Mouse (Mus musculus) telencephalon, adult 2 months (tissue): Measurements from ENCODE around the gene Atox1.

Experiments used
- DNase-seq: peaks from one replicate; pipeline ENCODE4 v3.0.0-alpha.2; 2011; ENCODE audit warnings: low read depth, low spot score

The Atox1 gene

GRCm38 (mm10) chr11:55414314-55414713 lies 46.7 kb downstream of the Atox1 start:
- DNase-seq: no peak

DNA sequence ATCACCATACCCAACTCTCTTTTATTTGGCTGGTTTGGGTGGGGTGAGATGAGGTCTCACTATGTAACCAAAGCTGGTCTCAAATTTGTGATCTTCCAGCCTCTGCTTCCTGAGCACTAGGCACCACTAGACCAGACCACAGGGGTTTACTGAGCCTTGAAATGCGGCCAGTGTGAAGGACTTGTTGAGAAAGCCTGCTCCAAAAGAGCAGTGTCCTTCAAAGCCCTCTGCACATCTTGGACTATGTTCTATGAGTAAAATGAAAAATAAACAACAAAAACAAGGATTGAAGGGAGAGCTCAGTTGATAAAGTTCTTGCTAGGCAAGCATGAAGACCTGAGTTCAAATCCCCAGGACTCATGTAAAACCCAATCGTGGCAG lies 47.6 kb downstream of the Atox1 start:
- no peak for DNase-seq

- no peak for DNase-seq
Observed at GRCm38 (mm10) chr11:55412680-55413415, 48.2 kb downstream of the Atox1 start.

- DNase-seq: no peak
Observed at GRCm38 (mm10) chr11:55412034-55412433, 49.0 kb downstream of the Atox1 start.

DNA sequence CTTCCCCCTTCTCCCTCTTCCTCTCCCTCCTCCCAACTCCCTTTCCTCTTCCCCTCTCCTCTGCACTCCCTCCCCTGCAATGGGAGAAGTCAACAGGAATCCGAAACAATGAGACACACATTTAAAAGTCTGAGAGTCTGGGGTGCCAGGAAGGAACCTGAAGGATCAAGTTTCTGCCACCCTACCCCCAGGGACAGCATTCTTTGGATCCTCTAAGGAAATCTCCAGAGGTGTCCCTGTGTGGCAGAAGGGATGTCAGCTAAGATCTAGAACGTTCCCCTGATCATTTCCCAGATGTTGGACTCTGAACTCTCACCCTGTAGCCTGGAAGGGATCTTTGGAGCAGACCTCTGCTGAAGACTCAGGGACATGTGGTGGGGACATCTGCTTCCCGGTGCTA lies 50.5 kb downstream of the Atox1 start:
- DNase-seq: no peak

DNA sequence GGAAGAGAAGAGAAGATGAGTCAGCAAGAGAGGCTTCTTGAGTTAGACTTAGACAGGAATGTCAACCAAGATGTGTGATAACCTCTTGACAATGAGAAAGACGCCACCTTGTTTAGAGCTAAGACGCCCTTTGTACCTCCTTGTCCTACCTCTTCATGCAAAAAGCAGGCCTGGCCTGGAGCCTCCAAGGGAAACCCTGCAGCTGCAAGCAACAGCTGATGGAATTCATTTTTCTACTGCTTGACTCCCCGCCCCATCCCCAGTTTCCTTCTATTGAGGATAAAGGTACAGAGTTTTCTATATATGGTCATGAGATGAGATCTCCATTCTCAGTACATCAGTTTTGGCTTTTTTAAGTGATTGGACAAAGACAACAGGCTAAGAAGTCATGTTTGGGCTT lies 51.0 kb downstream of the Atox1 start:
- no peak for DNase-seq

- no peak for DNase-seq
Observed at GRCm38 (mm10) chr11:55407133-55407532, 53.9 kb downstream of the Atox1 start.

GRCm38 (mm10) chr11:55405601-55406469 lies 55.2 kb downstream of the Atox1 start:
- no peak for DNase-seq

DNA sequence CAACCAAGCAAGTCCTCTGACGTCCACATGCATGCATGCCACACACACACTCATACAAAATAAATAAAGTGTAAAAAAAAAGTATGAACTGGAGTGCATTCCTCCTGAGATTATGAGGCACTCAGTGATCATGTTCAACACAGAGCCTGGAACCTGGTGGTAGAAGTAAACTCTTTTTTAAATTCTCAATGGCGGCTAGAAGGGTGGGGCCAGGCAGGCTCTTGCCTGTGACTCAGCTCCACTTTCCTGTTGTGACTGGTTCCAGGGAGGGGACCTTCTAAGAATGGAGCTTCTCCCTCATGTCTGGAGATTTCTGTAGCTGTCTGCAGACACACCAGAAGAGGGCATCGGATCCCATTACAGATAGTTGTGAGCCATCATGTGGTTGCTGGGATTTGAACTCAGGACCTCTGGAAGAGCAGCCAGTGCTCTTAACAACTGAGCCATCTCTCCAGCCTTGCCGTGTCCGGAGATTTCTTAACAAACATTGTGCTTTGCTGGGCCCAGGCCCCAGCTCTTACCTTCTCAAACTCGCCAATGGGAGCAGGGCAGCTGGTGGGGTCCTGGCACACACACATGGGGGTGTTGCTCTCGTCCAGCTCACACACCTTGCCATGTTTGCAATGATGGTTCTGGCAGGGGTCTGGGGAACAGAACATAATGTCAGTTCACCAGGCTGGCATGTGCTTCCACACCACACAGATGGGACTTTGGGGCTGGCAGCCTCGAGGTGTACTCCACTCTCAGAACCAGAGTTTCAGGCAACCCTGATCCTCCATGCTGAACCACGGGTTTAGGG lies 56.2 kb downstream of the Atox1 start:
- no peak for DNase-seq

DNA sequence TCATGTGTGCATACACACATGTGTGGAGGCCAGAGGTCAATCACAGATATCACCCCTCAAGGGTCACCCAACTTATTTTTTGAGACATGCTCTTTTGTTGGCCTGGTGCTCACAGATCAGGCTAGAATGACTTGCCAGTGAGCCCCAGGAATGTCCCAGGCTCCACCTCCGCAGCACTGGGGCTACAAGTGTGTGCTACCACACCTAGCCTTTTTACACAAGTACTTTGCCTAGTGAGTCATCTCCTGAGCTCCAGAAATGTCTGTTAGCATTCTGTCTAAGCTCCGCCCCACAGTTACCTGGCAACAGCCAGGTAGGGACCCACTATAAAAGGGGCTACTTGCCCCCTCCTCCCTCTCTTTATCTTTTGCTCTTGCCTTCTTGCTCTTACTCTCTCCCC lies 60.2 kb downstream of the Atox1 start:
- DNase-seq: no peak

- DNase-seq: no peak
Observed at GRCm38 (mm10) chr11:55398371-55398770, 62.7 kb downstream of the Atox1 start.

DNA sequence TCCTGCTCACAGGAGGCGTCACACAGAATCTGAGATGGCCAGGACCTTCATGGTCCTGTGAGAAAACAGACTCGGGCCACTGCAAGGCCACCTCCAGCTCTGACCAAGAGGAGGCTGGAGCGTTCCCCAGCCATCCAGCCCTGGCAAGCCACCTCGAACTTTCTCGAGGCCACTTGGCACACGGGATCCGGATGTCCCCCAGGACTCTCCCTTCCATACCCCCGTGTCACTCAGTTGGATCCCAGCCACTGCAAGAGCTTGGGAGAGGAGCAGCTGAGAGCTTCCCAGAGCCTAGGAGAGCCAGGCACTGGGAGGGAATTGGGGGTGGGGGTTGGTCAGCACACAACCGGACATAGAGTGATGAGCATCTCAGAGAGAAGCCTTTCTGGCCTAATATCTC lies 63.6 kb downstream of the Atox1 start:
- DNase-seq: no peak

GRCm38 (mm10) chr11:55397036-55397435 lies 64.0 kb downstream of the Atox1 start:
- no peak for DNase-seq
